Mouse (Mus musculus): ENCODE results near the gene Cactin. TPM values are rescaled to one million over a fixed set of nuclear protein-coding genes. Genes with fewer than 3 reads are reported as not detected.

Cactin gene
- 35.9 and 40.0 TPM in 2 replicates for polyA plus RNA-seq (2014; fragmentation: Nextera tagmentation; extraction: Ambion mirVana)

DNA sequence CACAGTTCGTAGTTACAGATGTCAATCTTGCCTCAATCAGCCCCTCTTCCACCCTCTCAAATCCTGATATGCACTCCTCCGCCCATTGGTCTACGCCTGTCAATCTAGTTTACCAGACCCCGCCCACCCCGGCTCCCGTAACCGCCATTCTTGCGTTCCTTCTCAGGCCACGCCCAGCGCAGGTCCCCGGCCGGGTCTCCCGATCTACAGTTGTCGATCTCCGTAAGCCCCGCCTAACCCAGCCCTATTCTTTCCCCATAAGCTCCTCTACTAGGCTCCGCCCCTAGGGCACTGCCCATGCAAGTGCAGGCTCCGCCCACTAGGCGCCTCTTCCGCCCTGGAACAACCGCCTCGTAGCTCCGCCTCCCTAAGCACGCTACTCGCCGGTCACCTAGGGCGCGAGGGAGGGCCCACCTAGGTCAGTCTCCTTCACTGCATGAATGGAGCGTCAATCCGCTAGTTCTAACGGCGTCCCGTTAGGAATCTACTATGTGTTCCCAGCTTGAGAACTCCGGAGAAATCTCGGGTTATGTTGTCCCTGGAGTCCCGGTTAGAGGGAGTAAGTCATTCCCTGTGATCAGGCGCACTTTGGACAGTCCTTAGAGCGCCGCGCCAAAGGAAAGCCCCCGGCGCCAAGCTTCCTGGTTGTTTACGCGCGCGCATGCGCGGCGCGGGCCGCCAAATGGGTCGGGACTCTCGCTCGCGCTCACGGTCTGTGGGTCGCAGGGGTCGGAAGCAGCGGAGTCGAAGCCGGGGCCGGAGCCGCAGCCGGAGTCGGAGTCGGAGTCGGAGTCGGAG, at the start of gene Cactin:
TSS of gene Cactin (plus strand) at position 554 of the 798 bp plus-strand sequence.
- peaks cover 33% of the 10 kb centered on the region for H3K36me3 ChIP-seq (ENCODE audit: control insufficient read depth, insufficient read depth, low read length)
- peak within 1 kb of the TSS; percentile 71 for H3K4me2 ChIP-seq (ENCODE audit: low read depth, severe bottlenecking)
- peak within 1 kb of the TSS; percentile 79 for H3K9ac ChIP-seq (ENCODE audit: low read length)
- no peaks in the 10 kb centered on the region for H3K9me3 ChIP-seq (ENCODE audit: control insufficient read depth, low read length)
- peak within 1 kb of the TSS; percentile 95 for H3K4me3 ChIP-seq (ENCODE audit: low read depth, low read length)
- H3K27me3 ChIP-seq (ENCODE audit: control insufficient read depth, insufficient read depth, low read length), result no peaks in the 10 kb centered on the region
- peak; percentile 91 for ATAC-seq (ENCODE audit: insufficient number of reproducible peaks, low FRiP score, low TSS enrichment, low read depth)
- H3K4me1 ChIP-seq (ENCODE audit: control insufficient read depth, insufficient read depth, low read length), result peaks cover 32% of the 10 kb centered on the region
- peak; percentile 99 for DNase-seq (ENCODE audit: low spot score)
- H3K27ac ChIP-seq (replicated peaks; ENCODE audit: low read depth, low read length), result peak within 1 kb of the TSS; percentile 71
- under 1% methylated on average over 68 of the region's 68 CpGs for WGBS

DNA sequence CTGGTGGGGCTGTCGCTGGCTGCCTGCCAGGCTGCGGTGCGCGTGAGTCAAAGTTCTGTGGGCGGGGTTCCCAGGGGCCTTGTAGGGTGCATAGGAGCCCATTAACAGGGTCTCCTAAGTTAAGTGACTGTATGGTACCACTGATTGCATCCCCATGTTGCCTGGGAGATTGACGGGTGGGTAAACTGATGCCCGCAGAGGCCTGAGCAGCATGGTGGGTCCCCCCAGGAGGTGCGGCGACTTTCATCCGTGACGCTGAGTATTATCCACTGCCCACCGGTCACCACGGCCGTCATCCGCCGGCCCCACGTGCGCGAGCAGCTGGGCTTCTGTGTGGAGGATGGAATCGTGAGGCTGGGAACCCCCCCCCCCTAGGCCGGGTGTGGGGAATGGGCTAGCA, 48.5 kb upstream of the Cactin start:
- DNase-seq (ENCODE audit: low spot score) (no peak), ATAC-seq (ENCODE audit: insufficient number of reproducible peaks, low FRiP score, low TSS enrichment, low read depth) (no peak)
- no peak overlapping the region for H3K9ac ChIP-seq (ENCODE audit: low read length)
- no peaks in the 10 kb centered on the region for H3K9me3 ChIP-seq (ENCODE audit: control insufficient read depth, low read length)
- H3K4me3 ChIP-seq (ENCODE audit: low read depth, low read length), result no peak overlapping the region
- H3K27ac ChIP-seq (replicated peaks; ENCODE audit: low read depth, low read length), result no peak overlapping the region
- no peaks in the 10 kb centered on the region for H3K4me1 ChIP-seq (ENCODE audit: control insufficient read depth, insufficient read depth, low read length)
- no peak overlapping the region for H3K4me2 ChIP-seq (ENCODE audit: low read depth, severe bottlenecking)
- H3K27me3 ChIP-seq (ENCODE audit: control insufficient read depth, insufficient read depth, low read length), result no peaks in the 10 kb centered on the region
- peaks cover 12% of the 10 kb centered on the region for H3K36me3 ChIP-seq (ENCODE audit: control insufficient read depth, insufficient read depth, low read length)
- 95% methylated on average over 21 of the region's 21 CpGs for WGBS

DNA sequence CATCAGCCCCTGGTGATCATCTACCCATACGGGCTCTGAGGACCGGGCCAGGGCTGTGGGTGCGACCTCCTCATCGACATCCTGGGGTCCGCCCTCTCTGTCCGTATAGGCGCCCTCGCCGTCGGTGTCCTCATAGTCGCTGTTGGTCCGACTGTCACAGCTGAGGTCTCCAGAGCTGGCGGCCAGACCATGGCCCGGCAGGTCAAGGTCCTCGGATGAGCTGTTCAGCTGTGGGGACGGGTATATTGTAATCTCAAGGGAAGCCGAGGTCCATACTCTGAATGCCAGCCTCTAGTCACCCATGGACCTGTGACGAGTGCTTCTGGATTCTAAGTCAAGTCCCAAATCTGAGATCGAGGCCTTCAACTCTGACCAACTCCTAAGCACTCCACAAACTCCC, 47.1 kb upstream of the Cactin start:
- Histone ChIP-seq H3K4me1 (ENCODE audit: control insufficient read depth, insufficient read depth, low read length) (no peaks in the 10 kb centered on the region), H3K27ac (replicated peaks; ENCODE audit: low read depth, low read length) (no peak overlapping the region), H3K9ac (ENCODE audit: low read length) (no peak overlapping the region), H3K36me3 (ENCODE audit: control insufficient read depth, insufficient read depth, low read length) (peaks cover 12% of the 10 kb centered on the region), H3K4me2 (ENCODE audit: low read depth, severe bottlenecking) (no peak overlapping the region), H3K4me3 (ENCODE audit: low read depth, low read length) (no peak overlapping the region), H3K9me3 (ENCODE audit: control insufficient read depth, low read length) (no peaks in the 10 kb centered on the region), H3K27me3 (ENCODE audit: control insufficient read depth, insufficient read depth, low read length) (no peaks in the 10 kb centered on the region)
- WGBS, result 95% methylated on average over 19 of the region's 19 CpGs
- no peak for DNase-seq (ENCODE audit: low spot score)
- ATAC-seq (ENCODE audit: insufficient number of reproducible peaks, low FRiP score, low TSS enrichment, low read depth), result no peak

DNA sequence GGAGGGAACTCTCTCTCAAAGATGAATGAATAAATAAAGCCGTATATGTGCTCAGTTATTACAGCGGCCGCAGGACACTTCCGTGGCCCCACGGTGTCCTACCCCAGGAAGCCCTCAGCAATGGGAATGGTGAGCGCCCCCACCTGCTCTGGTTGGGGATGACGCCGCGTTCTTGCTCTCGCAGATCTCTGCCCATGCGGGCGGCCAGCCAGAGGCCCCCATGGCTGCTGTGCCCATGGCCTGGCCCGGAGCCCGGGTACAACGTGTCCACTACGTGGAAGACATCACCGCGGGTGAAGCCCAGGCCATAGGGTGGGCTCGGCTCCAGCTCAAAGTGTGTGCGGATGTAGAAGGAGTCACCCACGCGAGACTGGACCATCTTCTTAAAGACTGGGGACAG, 43.2 kb upstream of the Cactin start:
- no peak overlapping the region for H3K27ac ChIP-seq (replicated peaks; ENCODE audit: low read depth, low read length)
- H3K9me3 ChIP-seq (ENCODE audit: control insufficient read depth, low read length), result no peaks in the 10 kb centered on the region
- peaks cover 13% of the 10 kb centered on the region for H3K27me3 ChIP-seq (ENCODE audit: control insufficient read depth, insufficient read depth, low read length)
- no peak overlapping the region for H3K4me2 ChIP-seq (ENCODE audit: low read depth, severe bottlenecking)
- H3K9ac ChIP-seq (ENCODE audit: low read length), result no peak overlapping the region
- H3K4me1 ChIP-seq (ENCODE audit: control insufficient read depth, insufficient read depth, low read length), result 0 out of 2 replicates have a peak, but pooled peaks cover 2% of the 10 kb centered on the region
- 76% methylated on average over 22 of the region's 22 CpGs for WGBS
- H3K4me3 ChIP-seq (ENCODE audit: low read depth, low read length), result no peak overlapping the region
- H3K36me3 ChIP-seq (ENCODE audit: control insufficient read depth, insufficient read depth, low read length), result peaks cover 2% of the 10 kb centered on the region; the same call in 1 of the 2 replicates
- ATAC-seq (ENCODE audit: insufficient number of reproducible peaks, low FRiP score, low TSS enrichment, low read depth) (no peak), DNase-seq (ENCODE audit: low spot score) (no peak)

DNA sequence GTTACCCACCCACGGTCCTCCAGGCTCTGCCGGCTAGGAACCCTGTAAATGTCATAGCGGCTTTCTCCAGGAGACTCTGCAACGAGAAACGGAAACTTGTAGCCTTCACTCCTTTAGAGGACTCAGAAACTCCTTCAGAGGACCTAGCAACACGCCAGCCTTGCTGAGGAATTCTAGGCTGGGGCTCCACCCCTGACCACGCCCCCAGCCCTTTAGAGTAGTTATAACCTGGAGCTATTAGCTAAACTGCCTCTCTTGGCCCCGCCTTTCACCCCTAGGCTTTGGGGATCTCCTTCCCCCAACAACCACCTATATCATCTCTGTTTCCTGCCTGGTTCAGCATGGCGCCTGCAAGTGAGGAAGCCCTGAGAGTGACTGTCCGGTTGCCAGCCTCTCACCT, 41.4 kb upstream of the Cactin start:
- 0 out of 2 replicates have a peak, but pooled peaks cover 2% of the 10 kb centered on the region for H3K4me1 ChIP-seq (ENCODE audit: control insufficient read depth, insufficient read depth, low read length)
- H3K9ac ChIP-seq (ENCODE audit: low read length), result no peak overlapping the region
- 34% methylated on average over 10 of the region's 10 CpGs for WGBS
- peaks cover 31% of the 10 kb centered on the region for H3K27me3 ChIP-seq (ENCODE audit: control insufficient read depth, insufficient read depth, low read length)
- H3K27ac ChIP-seq (replicated peaks; ENCODE audit: low read depth, low read length), result no peak overlapping the region
- ATAC-seq (ENCODE audit: insufficient number of reproducible peaks, low FRiP score, low TSS enrichment, low read depth), result no peak
- no peaks in the 10 kb centered on the region for H3K9me3 ChIP-seq (ENCODE audit: control insufficient read depth, low read length)
- DNase-seq (ENCODE audit: low spot score), result no peak
- no peak overlapping the region for H3K4me3 ChIP-seq (ENCODE audit: low read depth, low read length)
- 0 out of 2 replicates have a peak overlapping the region, but pooled peaks have one; percentile 11 for H3K4me2 ChIP-seq (ENCODE audit: low read depth, severe bottlenecking)
- H3K36me3 ChIP-seq (ENCODE audit: control insufficient read depth, insufficient read depth, low read length), result no peaks in the 10 kb centered on the region

DNA sequence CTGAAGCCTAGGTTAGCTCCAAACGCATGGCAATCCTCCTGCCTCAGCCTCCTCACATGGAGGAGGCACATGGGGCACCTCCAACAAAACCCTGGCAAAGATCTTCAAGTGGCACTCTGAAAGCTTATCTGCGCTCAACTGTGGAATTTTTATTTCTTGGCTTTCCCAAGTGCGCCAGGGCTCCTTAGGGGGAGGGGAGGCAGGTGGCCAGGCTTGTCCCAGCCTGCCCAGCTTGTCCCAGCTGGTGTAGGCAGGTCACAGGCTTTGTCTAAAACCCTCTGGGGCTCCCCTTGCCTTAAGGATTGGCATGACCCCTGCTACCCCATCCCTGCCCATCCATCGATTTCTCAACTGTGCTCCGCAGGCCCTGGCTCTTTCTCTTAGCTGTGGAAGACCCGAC, 36.7 kb upstream of the Cactin start:
- Histone ChIP-seq H3K4me3 (ENCODE audit: low read depth, low read length) (no peak overlapping the region; the same call in 1 of the 2 replicates), H3K27ac (replicated peaks; ENCODE audit: low read depth, low read length) (no peak overlapping the region), H3K9ac (ENCODE audit: low read length) (no peak overlapping the region), H3K4me1 (ENCODE audit: control insufficient read depth, insufficient read depth, low read length) (peaks cover 8% of the 10 kb centered on the region), H3K36me3 (ENCODE audit: control insufficient read depth, insufficient read depth, low read length) (no peaks in the 10 kb centered on the region), H3K4me2 (ENCODE audit: low read depth, severe bottlenecking) (no peak overlapping the region), H3K9me3 (ENCODE audit: control insufficient read depth, low read length) (no peaks in the 10 kb centered on the region), H3K27me3 (ENCODE audit: control insufficient read depth, insufficient read depth, low read length) (peaks cover 43% of the 10 kb centered on the region)
- WGBS, result 43% methylated on average over 6 of the region's 6 CpGs
- DNase-seq (ENCODE audit: low spot score), result no peak
- no peak for ATAC-seq (ENCODE audit: insufficient number of reproducible peaks, low FRiP score, low TSS enrichment, low read depth)

DNA sequence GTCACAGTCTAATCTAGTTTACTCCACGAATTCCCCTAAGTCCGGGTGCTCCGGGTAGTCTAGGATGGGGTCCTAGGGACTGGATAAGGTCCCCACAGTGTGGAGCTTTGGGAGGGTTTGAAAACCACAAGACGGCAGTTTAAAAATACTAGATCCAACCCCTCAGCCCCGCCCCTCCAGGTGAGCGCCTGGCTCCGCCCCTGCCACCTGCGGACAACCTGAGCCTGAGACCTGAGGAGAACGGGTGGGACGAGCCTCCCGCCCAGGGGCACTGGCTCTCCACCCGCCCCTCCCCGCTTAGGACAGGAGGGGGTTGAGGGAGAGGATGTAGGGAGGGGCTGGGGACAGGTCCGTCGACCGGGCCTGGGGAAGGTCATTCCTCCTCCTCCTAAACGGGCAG, 36.2 kb upstream of the Cactin start:
- DNase-seq (ENCODE audit: low spot score) (peak; percentile 52), ATAC-seq (ENCODE audit: insufficient number of reproducible peaks, low FRiP score, low TSS enrichment, low read depth) (no peak)
- Histone ChIP-seq H3K36me3 (ENCODE audit: control insufficient read depth, insufficient read depth, low read length) (no peaks in the 10 kb centered on the region), H3K9me3 (ENCODE audit: control insufficient read depth, low read length) (no peaks in the 10 kb centered on the region), H3K4me2 (ENCODE audit: low read depth, severe bottlenecking) (0 out of 2 replicates have a peak overlapping the region, but pooled peaks have one; percentile 15), H3K4me3 (ENCODE audit: low read depth, low read length) (peak overlapping the region; percentile 8; the same call in 1 of the 2 replicates), H3K27me3 (ENCODE audit: control insufficient read depth, insufficient read depth, low read length) (peaks cover 45% of the 10 kb centered on the region), H3K9ac (ENCODE audit: low read length) (no peak overlapping the region), H3K27ac (replicated peaks; ENCODE audit: low read depth, low read length) (no peak overlapping the region), H3K4me1 (ENCODE audit: control insufficient read depth, insufficient read depth, low read length) (peaks cover 8% of the 10 kb centered on the region)
- WGBS, result 10% methylated on average over 17 of the region's 17 CpGs

DNA sequence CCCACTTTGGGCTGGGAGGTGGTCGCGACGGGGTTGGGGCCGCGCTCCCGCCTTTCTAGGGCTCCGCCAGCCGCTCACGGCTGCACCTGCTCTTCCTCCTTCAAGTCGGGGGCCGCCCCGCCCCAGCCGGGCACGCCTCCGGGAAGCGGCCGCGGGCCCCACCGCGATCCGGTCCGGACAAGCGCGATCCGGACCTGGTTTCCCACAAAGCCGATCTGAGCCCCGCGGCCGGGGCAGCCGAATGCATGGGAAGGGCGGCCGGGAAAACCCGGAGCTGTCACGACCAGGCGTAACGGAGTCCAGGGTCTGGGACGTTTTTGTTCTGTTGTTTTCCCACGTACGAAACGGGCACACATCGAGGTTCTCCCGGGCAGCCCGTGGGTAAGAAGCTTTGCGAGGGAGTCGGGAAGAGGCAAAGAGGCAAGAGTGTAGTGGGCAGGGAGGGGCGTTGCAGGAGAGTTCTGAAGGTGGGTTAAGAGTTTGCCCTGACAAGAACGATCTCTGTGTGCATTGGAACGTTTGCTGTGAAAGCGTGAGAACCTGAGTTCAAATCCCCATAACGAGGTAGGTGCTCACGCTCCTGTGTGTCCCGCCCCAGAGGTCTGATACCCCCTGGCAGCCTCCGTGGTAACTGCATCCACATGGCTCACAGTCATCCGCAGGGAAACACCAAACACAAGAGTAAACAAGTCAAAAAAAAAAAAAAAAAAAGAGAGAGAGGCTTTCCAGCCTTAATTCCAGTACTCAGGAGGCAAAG, 35.0 kb upstream of the Cactin start:
- Histone ChIP-seq H3K4me2 (ENCODE audit: low read depth, severe bottlenecking) (peak overlapping the region; percentile 67), H3K9me3 (ENCODE audit: control insufficient read depth, low read length) (no peaks in the 10 kb centered on the region), H3K9ac (ENCODE audit: low read length) (peak overlapping the region; percentile 34), H3K27ac (replicated peaks; ENCODE audit: low read depth, low read length) (no peak overlapping the region), H3K36me3 (ENCODE audit: control insufficient read depth, insufficient read depth, low read length) (no peaks in the 10 kb centered on the region), H3K4me3 (ENCODE audit: low read depth, low read length) (peak overlapping the region; percentile 32), H3K4me1 (ENCODE audit: control insufficient read depth, insufficient read depth, low read length) (peaks cover 10% of the 10 kb centered on the region), H3K27me3 (ENCODE audit: control insufficient read depth, insufficient read depth, low read length) (peaks cover 51% of the 10 kb centered on the region)
- ATAC-seq (ENCODE audit: insufficient number of reproducible peaks, low FRiP score, low TSS enrichment, low read depth), result peak; percentile 66
- WGBS, result 2% methylated on average over 53 of the region's 54 CpGs
- peak; percentile 95 for DNase-seq (ENCODE audit: low spot score)
